Mouse (Mus musculus) myocyte (in vitro differentiated cells): ENCODE data around the gene Tbxas1. TPM values are rescaled to one million over a fixed set of nuclear protein-coding genes. Genes with fewer than 3 reads are reported as not detected.

Experiments used
- H3K27me3 ChIP-seq: one replicate; pipeline ENCODE4 v1.6.1; 2011; ENCODE audit not compliant: control insufficient read depth, insufficient read depth, insufficient read length
- H3K36me3 ChIP-seq: one replicate; pipeline ENCODE4 v1.6.1; 2011; ENCODE audit not compliant: control insufficient read depth, insufficient read depth
- H3K4me2 ChIP-seq: one replicate; pipeline ENCODE4 v1.6.1; 2011; ENCODE audit warnings: low read depth, control low read depth
- H3K4me3 ChIP-seq: one replicate; pipeline ENCODE4 v1.5.1; 2011; ENCODE audit warnings: mild to moderate bottlenecking, control low read depth, moderate library complexity
- H3K79me2 ChIP-seq: one replicate; pipeline ENCODE4 v1.6.1; 2011; ENCODE audit not compliant: control insufficient read depth, insufficient read depth
- H3ac ChIP-seq: one replicate; pipeline ENCODE4 v1.6.1; 2011; ENCODE audit not compliant: control insufficient read depth, insufficient read length
- CEBPB ChIP-seq: IDR thresholded peaks from 2 replicates; pipeline ENCODE4 v1.6.1; 2011; ENCODE audit warnings: mild to moderate bottlenecking, moderate library complexity; ENCODE audit not compliant: poor library complexity, insufficient read depth, severe bottlenecking
- E2F4 ChIP-seq: IDR thresholded peaks from one replicate; pipeline ENCODE4 v1.6.1; 2011; ENCODE audit warnings: mild to moderate bottlenecking, control low read depth, moderate library complexity; ENCODE audit not compliant: insufficient read depth
- MAX ChIP-seq: IDR thresholded peaks from one replicate; pipeline ENCODE4 v1.6.1; 2011; ENCODE audit warnings: low read depth, mild to moderate bottlenecking, control low read depth
- MYOD1 ChIP-seq, 3 experiments: IDR thresholded peaks; one replicate each; pipeline ENCODE4 v1.6.1; 2011; ENCODE audit warnings: control low read depth in 2 of 3, low read depth in 2 of 3, mild to moderate bottlenecking in 2 of 3, moderate library complexity in 1 of 3; ENCODE audit not compliant: insufficient read length in 2 of 3, control insufficient read depth in 1 of 3
- MYOG ChIP-seq, 3 experiments: IDR thresholded peaks; one replicate each; pipeline ENCODE4 v1.6.1; 2011; ENCODE audit warnings: control low read depth in 2 of 3, low read depth in 2 of 3, mild to moderate bottlenecking in 2 of 3; ENCODE audit not compliant: insufficient read length in 2 of 3, control insufficient read depth in 1 of 3, insufficient read depth in 1 of 3
- POLR2A ChIP-seq: IDR thresholded peaks from one replicate; pipeline ENCODE4 v1.6.1; 2011; ENCODE audit warnings: low read depth, mild to moderate bottlenecking, control low read depth, moderate library complexity; ENCODE audit not compliant: insufficient read length
- POLR2AphosphoS2 ChIP-seq: IDR thresholded peaks from one replicate; pipeline ENCODE4 v1.6.1; 2011; ENCODE audit warnings: low read depth, control low read depth; ENCODE audit not compliant: insufficient read length
- REST ChIP-seq: IDR thresholded peaks from one replicate; pipeline ENCODE4 v1.6.1; 2011; ENCODE audit warnings: mild to moderate bottlenecking, control low read depth, moderate library complexity; ENCODE audit not compliant: insufficient read depth, insufficient read length
- SRF ChIP-seq: IDR thresholded peaks from one replicate; pipeline ENCODE4 v1.6.1; 2011; ENCODE audit warnings: low read depth; ENCODE audit not compliant: control insufficient read depth, insufficient read length
- TCF12 ChIP-seq: IDR thresholded peaks from one replicate; pipeline ENCODE4 v1.6.1; 2011; ENCODE audit warnings: mild to moderate bottlenecking, control low read depth; ENCODE audit not compliant: poor library complexity, insufficient read depth, severe bottlenecking
- TCF3 ChIP-seq: IDR thresholded peaks from one replicate; pipeline ENCODE4 v1.6.1; 2011; ENCODE audit warnings: low read depth, control low read depth; ENCODE audit not compliant: insufficient read length
- USF1 ChIP-seq: IDR thresholded peaks from one replicate; pipeline ENCODE4 v1.6.1; 2011; ENCODE audit warnings: low read depth, mild to moderate bottlenecking, control low read depth, moderate library complexity
- polyA plus RNA-seq: library from polyadenylated mRNA; unstranded; fragments of >200 nt; fragmentation: generic; extraction: Trizol; gene quantifications from one replicate; pipeline ENCODE4 v1.2.1, GENCODE M21; 2012; ENCODE audit warnings: missing spikeins

Tbxas1 gene
- polyA plus RNA-seq, 1 experiment: not detected

GRCm38 (mm10) chr6:39059547-39060497, 184.6 kb downstream of the Tbxas1 start:
- Histone ChIP-seq H3K36me3 (no peaks in the 10 kb centered on the region), H3K4me3 (no peak overlapping the region), H3K4me2 (no peak overlapping the region), H3K79me2 (no peaks in the 10 kb centered on the region), H3K27me3 (no peaks in the 10 kb centered on the region), H3ac (no peak overlapping the region)
- TF ChIP-seq TCF3 (no peak), E2F4 (no peak), MYOD1 (IDR thresholded peaks at IDR 0.05; ENCODE audit: control insufficient read depth in 1 of 3, insufficient read length in 2 of 3, low read depth in 2 of 3) (no peak)

GRCm38 (mm10) chr6:39061180-39061579, 186.0 kb downstream of the Tbxas1 start:
- no peaks in the 10 kb centered on the region for H3K36me3 ChIP-seq
- H3ac ChIP-seq: no peak overlapping the region
- no peaks in the 10 kb centered on the region for H3K27me3 ChIP-seq
- no peak for TF ChIP-seq MAX
- TF ChIP-seq REST: no peak
- TF ChIP-seq MYOG (IDR thresholded peaks at IDR 0.05; ENCODE audit: control insufficient read depth in 1 of 3, insufficient read depth in 1 of 3, insufficient read length in 2 of 3, low read depth in 2 of 3): no peak
- no peak for TF ChIP-seq USF1
- TF ChIP-seq POLR2A: no peak
- TF ChIP-seq CEBPB: no peak
- no peak for TF ChIP-seq E2F4
- no peak for TF ChIP-seq TCF12
- no peak for TF ChIP-seq SRF
- no peak for TF ChIP-seq TCF3
- no peak for TF ChIP-seq POLR2AphosphoS2
- no peak for TF ChIP-seq MYOD1 (IDR thresholded peaks at IDR 0.05; ENCODE audit: control insufficient read depth in 1 of 3, insufficient read length in 2 of 3, low read depth in 2 of 3)
- no peak overlapping the region for H3K4me3 ChIP-seq
- H3K4me2 ChIP-seq: no peak overlapping the region
- no peaks in the 10 kb centered on the region for H3K79me2 ChIP-seq

GRCm38 (mm10) chr6:39063541-39063940, 188.3 kb downstream of the Tbxas1 start:
- Histone ChIP-seq H3K4me2 (no peak overlapping the region), H3ac (no peak overlapping the region), H3K4me3 (no peak overlapping the region)

GRCm38 (mm10) chr6:39066935-39067578, 191.9 kb downstream of the Tbxas1 start:
- Histone ChIP-seq H3K4me2 (no peak overlapping the region), H3K79me2 (no peaks in the 10 kb centered on the region), H3K36me3 (no peaks in the 10 kb centered on the region), H3K4me3 (no peak overlapping the region), H3ac (no peak overlapping the region), H3K27me3 (no peaks in the 10 kb centered on the region)
- TF ChIP-seq CEBPB (no peak), REST (no peak), TCF12 (no peak), MYOG (IDR thresholded peaks at IDR 0.05; ENCODE audit: control insufficient read depth in 1 of 3, insufficient read depth in 1 of 3, insufficient read length in 2 of 3, low read depth in 2 of 3) (no peak), POLR2A (no peak), POLR2AphosphoS2 (no peak), MYOD1 (IDR thresholded peaks at IDR 0.05; ENCODE audit: control insufficient read depth in 1 of 3, insufficient read length in 2 of 3, low read depth in 2 of 3) (no peak), TCF3 (no peak), E2F4 (no peak), MAX (no peak), SRF (no peak), USF1 (no peak)

More at GRCm38 (mm10) chr6:39063541-39063940, 188.3 kb downstream of the Tbxas1 start:
- TF ChIP-seq USF1 (no peak), MYOG (IDR thresholded peaks at IDR 0.05; ENCODE audit: control insufficient read depth in 1 of 3, insufficient read depth in 1 of 3, insufficient read length in 2 of 3, low read depth in 2 of 3) (no peak), TCF3 (no peak), TCF12 (no peak), SRF (no peak), POLR2A (no peak), REST (no peak), CEBPB (no peak), POLR2AphosphoS2 (no peak), E2F4 (no peak), MAX (no peak), MYOD1 (IDR thresholded peaks at IDR 0.05; ENCODE audit: control insufficient read depth in 1 of 3, insufficient read length in 2 of 3, low read depth in 2 of 3) (no peak)
- Histone ChIP-seq H3K27me3 (no peaks in the 10 kb centered on the region), H3K79me2 (no peaks in the 10 kb centered on the region), H3K36me3 (no peaks in the 10 kb centered on the region)
